Mouse (Mus musculus): ENCODE data around the gene Osgin1.

GRCm38 (mm10) chr8:119403912-119404311 is 30.0 kb upstream of the Osgin1 start:
- TF ChIP-seq CTCF (conservative IDR thresholded peaks at IDR 0.05; ENCODE audit: insufficient read depth, insufficient read length, low read depth, low read length) (no peak), POLR2A (IDR thresholded peaks at IDR 0.05; ENCODE audit: low read depth, low read length) (no peak)
